Mouse (Mus musculus): ENCODE measurements at regions not wholly inside any gene's neighbourhood (a gene's known extent, or its start where the extent isn't known, plus 50 kb on each side); places are given as distances from the start of the nearest gene placed in this dataset.

DNA sequence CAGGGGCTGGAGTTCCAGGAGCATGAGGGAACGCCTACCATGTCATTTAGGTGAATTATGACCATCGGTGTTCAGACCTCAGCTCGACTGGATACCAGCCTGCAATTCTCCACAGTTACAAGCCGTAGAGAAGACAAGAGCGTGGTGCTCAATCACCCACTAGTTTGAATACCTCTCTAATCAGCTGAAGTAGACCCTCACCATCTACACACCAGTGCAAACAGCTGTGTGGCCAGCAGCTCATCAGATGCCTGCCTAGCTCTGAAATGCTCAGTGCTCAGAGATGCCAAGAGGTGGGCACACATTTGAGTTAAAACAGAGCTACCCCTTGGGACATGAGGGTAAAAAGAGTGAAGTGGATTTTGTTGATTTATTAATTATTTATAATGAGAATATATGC is 660.2 kb downstream of the Magi1 start:
- DNase-seq (ENCODE audit: low spot score) = peak; percentile 24

DNA sequence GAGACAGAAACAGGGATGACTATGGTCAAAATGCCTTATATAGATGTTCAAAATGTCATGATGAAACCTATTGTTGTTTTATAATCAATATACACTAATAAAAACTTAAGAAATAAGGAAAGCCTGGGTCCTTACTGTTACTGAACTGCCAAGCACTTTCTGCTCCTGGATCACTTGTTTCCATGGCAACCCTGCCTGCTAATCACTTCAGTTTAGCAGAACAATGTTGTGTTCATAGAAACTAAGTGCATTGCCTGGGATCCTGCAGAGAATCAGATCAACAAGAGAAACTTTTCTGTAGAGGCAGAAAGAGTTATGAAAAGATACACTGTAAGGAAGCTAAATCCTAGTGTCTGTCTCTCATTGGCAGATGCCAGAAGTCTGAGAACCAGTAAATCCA is 666.8 kb downstream of the Magi1 start:
- no peak for DNase-seq (ENCODE audit: low spot score)

DNA sequence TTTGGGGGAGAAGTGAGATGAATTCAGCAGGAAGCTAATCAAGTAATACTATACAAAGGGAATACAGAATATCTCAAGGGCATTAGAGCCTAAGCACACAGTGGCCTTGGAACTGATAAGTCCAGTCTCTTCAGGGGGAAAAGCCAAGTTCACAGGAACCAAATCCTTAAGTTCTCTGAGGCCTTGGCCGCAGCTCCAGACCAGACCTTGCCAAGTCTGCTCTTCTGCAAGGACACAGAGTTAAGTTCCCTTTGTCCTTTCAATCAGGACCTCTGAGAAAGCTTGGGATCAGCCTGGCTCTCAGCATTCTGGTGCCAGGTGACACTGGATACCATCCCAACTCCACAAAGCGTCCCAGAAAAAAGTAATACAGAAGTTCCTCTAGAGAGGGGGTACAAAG is 657.1 kb upstream of the Adamts9 start:
- no peak for DNase-seq (ENCODE audit: low spot score)

GRCm38 (mm10) chr6:93599371-93599770 is 656.1 kb upstream of the Adamts9 start:
- DNase-seq (ENCODE audit: low spot score) = no peak

DNA sequence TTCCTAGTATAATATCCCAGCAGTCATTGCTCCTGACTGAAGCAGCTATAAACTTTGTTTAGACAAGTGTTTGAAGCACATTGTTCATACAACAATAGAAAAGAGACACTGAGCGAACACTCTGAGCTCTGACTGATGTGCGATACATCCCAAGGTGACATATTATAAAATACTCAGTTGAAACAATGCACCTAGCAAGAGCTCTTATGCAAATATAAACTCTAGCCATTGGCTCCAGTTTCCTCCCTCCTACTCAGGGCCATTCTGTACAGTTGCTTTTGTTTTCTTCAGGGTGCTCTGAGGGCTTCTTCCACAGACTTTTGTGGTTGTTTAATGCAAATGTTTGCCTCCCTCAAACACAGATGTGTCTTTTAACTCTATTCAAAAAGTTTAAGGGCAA is 646.6 kb upstream of the Adamts9 start:
- DNase-seq (ENCODE audit: low spot score) = no peak

DNA sequence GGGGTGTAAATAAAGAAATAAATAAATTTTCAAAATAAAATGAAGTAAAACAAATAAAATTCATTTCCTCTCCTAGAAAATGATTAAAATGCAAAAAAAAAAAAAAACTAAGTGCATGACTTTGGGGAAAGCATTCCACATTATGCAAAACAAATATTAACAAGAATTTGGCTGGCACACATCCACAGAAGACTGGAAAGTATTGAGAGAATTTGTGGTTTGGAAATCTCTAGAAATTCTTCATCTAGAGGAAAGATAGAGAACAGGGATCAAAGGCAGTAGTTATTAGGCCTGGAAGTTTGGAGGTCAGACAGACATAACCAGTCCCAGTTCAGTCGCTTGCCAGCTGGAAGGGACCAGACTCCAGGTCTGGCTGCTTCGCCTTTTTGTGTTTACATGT is 643.6 kb upstream of the Adamts9 start:
- DNase-seq (ENCODE audit: low spot score) = no peak

- DNase-seq (ENCODE audit: low spot score) = no peak
These were observed 637.8 kb upstream of the Adamts9 start for GRCm38 (mm10) chr6:93581141-93581540.

DNA sequence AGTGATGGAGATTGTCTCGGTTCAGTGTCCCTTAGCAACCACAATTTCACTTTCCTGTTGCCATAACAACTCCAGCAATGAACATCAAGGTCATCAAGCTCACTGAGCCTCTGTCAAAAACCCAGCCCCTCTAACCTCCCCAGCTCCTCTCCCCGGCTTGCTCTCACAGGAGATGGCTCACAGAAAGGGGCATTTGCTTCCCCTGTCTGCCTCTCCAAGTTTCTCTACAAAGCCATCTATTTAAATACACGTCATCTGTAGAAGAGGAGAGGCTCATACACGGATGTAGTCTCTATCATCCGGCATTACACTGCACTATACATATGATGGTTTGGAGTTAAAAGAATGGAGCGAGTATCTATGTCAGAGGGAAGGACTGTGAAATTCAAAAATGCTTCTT is 637.4 kb upstream of the Adamts9 start:
- DNase-seq (ENCODE audit: low spot score) = no peak

DNA sequence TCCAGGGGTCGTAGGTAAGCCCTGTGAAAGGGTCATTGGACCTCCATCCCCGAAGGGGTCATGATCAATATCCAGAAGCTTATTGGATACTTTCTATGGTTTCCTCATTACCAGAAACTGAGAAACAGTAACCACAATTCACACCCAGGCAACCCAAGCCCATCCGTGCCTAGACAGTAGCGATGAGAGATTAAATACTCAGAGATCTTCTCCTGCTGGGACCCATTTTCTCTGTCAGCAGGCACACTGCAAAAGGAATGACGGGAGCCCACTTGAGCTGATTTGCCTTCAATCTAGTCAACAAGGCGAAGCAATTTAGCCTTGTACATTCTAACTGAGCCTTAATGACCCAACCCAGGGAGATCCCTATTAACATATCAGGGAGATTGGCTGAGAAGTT is 632.0 kb upstream of the Adamts9 start:
- DNase-seq (ENCODE audit: low spot score) = no peak

DNA sequence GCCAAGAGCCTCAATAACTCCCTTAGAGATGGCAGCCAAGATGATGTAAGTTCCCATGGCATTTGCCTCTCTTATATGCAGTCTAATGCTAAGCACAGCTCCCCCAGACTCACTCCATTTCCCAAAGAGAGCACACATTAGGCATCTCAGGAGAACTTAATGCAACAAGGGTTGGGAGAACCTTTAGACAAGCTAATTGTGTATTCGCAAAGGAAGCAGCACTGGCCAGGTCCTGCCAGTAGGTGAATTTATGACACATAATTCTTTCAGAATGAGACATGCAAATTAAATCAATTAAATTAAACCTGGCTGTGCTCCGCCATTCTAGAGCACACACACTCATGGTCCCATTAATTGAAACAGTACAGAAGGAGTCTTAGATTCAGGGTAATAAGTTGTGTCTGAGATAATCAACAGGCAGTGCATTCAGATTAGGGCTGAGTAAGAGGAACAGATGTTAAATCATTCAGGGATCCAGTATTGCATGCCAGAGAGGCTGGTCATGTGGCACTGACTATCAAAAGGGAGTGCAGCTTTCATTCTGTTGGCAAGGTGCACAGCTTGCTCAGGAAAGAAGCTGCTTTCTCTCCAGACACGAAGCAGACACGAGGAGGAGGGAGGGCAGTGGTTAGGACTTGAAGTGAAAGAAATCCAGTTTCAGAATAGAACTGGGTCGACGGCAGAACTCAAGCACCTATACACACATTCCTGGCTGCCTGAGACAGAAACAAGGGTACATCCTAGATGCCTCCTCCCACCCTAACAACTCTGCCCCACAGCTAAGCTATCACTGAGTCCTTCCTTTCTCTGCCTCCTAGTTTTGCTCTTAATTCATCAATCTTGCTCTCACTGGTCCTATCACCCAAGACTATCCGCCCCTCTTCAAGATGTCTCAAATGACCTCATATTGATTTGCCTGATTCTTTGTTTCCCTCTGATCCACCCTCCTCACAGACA is 630.7 kb upstream of the Adamts9 start:
- no peak for DNase-seq (ENCODE audit: low spot score)

DNA sequence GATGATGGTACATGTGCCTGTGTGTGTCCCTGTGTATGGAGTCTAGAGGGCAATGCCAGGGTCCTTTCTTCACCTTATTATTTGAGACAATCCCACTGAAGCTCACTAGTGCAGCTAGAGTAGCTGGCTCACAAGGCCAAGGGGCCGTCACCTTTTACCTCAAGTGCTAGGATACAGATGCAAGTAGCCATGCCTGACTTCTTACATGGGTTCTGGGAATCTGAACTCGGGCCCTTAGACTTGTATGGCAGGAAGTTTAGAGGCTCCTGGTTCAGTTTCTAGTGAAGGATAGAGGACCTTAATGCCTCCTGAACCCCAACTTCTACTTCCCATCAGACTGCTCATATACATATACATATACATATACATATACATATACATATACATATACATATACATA is 626.6 kb upstream of the Adamts9 start:
- no peak for DNase-seq (ENCODE audit: low spot score)

- no peak for DNase-seq (ENCODE audit: low spot score)
These were observed 625.9 kb upstream of the Adamts9 start for GRCm38 (mm10) chr6:93569211-93569610.

GRCm38 (mm10) chr6:93566661-93567060 is 623.4 kb upstream of the Adamts9 start:
- DNase-seq (ENCODE audit: low spot score) = no peak

- no peak for DNase-seq (ENCODE audit: low spot score)
These were observed 605.0 kb upstream of the Adamts9 start for GRCm38 (mm10) chr6:93548311-93548710.

GRCm38 (mm10) chr6:93544246-93544645 is 601.0 kb upstream of the Adamts9 start:
- DNase-seq (ENCODE audit: low spot score) = no peak

DNA sequence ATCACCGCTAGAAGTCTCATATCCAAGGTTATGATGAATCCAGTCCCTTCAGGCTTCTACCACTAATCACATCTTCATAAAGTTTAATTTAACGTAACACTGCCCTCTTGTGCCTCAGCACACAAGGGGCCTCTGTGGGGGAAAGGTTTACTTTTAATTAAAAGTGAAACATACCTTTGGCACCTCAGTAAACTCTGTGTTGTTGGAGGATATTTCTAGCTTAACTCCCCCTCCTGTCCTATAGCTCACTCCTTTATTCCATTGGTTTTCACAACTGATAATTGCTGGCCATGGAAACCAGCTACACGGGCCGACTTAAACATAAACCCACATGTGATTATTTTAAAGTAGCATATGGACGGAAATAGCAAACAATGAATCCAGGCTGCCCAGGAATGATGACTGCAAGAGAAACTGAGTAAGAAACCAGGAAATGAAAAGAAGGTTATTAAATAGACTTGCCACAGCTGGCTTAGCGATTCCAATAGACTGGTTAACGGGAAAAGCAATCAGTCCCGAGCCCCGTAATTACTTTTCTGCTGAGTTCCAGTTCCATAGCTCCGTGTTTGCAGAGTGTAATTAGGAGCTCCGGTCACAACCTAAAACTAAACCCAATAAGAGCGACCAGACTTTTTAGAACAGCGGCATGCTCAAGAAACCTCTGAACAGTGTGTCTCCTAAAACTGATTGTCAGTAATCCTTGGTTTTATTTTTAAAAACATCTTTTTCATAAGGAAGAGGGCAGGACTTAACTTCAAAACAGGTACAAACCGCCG is 600.2 kb upstream of the Adamts9 start:
- DNase-seq (ENCODE audit: low spot score) = peak; percentile 35

DNA sequence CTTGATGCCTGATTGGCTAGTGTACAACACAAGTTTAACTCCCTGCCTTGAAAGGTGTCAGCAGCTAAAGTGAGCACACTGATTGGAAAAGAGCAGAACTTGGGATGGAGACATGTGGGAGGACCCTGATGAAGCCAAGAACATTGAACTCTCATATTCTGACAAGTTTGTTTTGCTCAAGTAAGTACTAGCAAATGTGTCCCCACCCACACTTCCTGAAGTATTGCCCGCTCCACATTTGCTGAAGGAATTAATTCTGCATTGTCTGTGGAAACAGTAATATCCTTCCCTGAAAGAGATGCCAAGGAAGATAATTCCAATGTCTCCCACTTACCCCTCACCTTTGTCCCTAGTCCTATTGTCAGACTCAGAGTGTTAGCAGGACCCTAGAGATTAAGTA is 596.3 kb upstream of the Adamts9 start:
- no peak for DNase-seq (ENCODE audit: low spot score)

- no peak for DNase-seq (ENCODE audit: low spot score)
These were observed 595.9 kb upstream of the Adamts9 start for GRCm38 (mm10) chr6:93539171-93539570.

DNA sequence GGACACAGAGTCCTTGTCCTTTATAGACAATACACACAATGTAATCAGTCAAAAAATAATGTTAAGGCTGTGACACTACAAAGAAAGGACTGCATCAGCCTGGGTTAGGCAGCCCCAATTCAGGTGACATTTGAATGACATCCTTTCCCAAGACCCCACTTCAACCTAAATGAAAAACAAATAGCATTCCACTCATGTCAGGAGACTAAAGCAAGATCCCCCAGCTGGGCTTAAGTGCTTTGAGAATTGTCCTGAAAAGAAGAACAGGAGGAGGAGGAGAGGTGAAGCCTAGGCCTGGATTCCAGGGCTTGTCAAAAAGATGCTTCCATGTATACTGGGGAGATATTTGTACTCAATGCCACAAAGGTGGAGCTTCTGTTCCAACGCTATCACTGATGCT is 594.7 kb upstream of the Adamts9 start:
- DNase-seq (ENCODE audit: low spot score) = no peak

- no peak for DNase-seq (ENCODE audit: low spot score)
These were observed 593.8 kb upstream of the Adamts9 start for GRCm38 (mm10) chr6:93537126-93537525.

DNA sequence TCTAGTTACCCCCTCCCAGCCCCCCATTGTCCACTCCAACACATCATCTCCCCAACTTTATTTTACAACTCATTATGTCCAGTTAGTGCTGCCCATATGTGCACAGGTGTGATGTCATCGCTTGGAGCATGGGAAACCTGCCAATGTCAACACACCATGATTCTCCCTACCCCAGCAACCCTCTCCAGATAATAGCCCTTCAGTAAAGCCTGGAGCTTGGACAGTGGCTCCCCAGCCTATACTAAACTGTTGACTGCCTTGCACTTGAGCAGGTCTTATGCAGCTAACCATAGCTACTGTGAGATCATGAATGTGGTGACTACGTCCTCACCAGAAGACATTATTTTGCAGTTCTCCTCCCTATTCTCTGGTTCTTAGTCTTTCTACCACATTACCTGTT is 570.5 kb upstream of the Adamts9 start:
- DNase-seq (ENCODE audit: low spot score) = no peak

- DNase-seq (ENCODE audit: low spot score) = peak; percentile 19
These were observed 566.6 kb upstream of the Adamts9 start for GRCm38 (mm10) chr6:93509857-93510256.

- DNase-seq (ENCODE audit: low spot score) = no peak
These were observed 554.5 kb upstream of the Adamts9 start for GRCm38 (mm10) chr6:93497824-93498223.

Measured in embryo, embryonic 10 days (tissue).